Mouse (Mus musculus) layer of hippocampus, adult 9-11 months (tissue): ENCODE data around the gene Wdr5b.

Source experiments
- DNase-seq: peaks from one replicate; pipeline ENCODE4 v3.0.0; 2022

Wdr5b gene

GRCm38 (mm10) chr16:36071450-36072379 is 30.7 kb downstream of the Wdr5b start, which contains the start of the genes Fam162a and Ccdc58:
Fam162a (minus strand) TSS chr16:36071594.
Ccdc58 (plus strand) TSS chr16:36071685.
- DNase-seq, result peak; percentile 93

GRCm38 (mm10) chr16:36072410-36073011 is 31.5 kb downstream of the Wdr5b start:
- no peak for DNase-seq

GRCm38 (mm10) chr16:36074772-36075171 is 33.8 kb downstream of the Wdr5b start:
- DNase-seq, result no peak

- no peak for DNase-seq
Measured at GRCm38 (mm10) chr16:36079916-36080315, 38.9 kb downstream of the Wdr5b start.

GRCm38 (mm10) chr16:36087846-36088245 is 46.9 kb downstream of the Wdr5b start:
- DNase-seq, result no peak

GRCm38 (mm10) chr16:36089065-36089464 is 48.1 kb downstream of the Wdr5b start:
- DNase-seq, result no peak

- DNase-seq, result no peak
Measured at GRCm38 (mm10) chr16:36089850-36090616, 49.0 kb downstream of the Wdr5b start.

GRCm38 (mm10) chr16:36090785-36091509 is 50.0 kb downstream of the Wdr5b start:
- DNase-seq, result no peak
